Mouse (Mus musculus): Measurements from ENCODE around the gene Phf23. TPM values are rescaled to one million over a fixed set of nuclear protein-coding genes. Genes with fewer than 3 reads are reported as not detected.

Phf23 gene
- polyA plus RNA-seq, 1 experiment = 117 TPM

DNA sequence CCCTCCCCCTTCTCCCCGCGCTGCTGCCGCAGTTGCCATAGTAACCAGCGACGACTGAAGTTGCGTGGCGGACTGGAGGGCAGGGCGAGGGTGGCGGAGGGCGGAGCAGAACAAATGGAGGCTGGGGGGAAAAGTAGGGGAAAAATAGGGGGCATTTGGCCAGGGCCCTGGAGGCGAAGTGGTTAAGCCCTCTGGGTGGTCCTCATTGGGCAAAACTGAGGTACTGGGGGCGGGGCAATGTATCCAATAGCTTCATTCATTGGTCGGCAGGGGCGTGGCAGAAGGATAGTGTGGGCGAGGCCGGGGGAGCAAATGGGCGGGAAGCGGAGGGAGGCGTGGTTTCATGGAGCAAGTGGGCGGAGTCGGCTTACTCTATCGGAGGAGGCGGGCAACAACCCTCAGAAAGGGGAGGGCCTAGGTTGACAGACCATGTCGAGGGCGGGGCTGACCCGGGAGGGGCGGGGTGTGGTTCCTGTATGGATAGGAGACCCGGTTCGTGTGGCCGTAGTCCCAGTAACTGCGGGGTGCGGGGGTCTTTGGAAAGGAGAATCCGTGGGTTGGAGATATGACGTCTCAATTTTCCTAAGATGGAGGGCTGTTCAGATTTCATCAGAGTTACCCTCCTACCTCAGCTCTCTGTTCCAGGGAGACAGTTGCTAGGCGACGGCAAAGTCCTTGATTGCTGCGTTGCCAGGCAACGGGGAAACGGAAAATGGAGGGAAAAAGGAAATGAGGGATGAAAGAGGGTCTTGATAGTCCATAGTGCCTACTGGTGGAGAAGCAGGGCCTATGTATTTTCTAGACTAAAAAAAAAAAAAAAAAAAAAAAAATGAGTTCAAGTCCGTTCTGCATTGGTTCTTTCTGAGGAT lies 25.9 kb downstream of the Phf23 start:
- no peak for TF ChIP-seq GATA1 (IDR thresholded peaks at IDR 0.05; ENCODE audit: low read length)

DNA sequence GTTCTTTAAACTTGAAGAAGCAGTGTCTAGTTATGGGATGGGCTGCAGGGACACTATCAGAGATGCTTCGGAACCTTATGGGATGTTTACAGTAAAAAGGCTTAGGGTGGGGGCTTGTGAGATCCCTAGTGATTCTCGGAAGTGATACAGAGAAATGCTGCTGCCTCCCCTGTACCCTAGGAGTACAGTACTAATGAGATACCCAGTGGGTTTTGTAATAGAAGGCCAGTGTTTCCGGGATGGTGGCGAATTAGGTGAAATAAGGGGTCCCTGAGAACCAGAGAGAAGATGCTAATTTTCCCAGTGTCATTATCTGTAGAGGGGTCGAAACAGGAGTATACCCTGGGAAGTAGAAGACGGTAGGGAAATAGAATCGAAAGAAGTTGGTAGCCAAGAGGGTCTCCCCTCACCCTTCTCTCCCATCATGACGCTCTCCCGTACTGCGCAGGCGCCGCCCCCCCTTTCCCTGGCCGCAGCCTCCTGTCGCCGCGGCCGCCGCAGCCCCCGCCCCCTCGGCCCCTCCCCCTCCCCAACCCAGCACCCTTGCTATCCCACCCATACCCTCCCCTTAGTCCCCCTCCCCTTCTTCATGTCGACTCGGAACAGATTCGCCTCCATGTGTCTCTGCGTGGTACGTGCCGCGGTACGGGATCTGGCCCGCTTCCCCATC lies 28.0 kb downstream of the Phf23 start:
- no peak for TF ChIP-seq GATA1 (IDR thresholded peaks at IDR 0.05; ENCODE audit: low read length)

DNA sequence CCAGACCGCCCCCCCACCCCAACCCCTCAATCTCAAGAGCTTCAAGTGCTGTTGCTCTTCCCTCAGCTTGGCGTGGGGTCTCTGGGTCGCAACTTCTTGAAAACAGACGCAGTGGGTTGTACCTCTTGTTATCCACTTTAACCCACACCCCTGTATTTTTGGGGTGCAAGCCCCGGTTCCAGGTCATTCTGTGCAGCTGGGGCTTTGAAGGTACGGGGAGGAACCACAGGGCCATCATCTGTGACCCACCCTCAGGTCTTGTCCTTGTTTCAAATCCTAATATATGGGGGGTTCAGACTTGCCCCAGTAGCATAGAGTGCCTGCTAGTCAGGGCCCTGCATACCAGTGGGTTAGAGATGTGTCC lies 28.6 kb downstream of the Phf23 start:
- TF ChIP-seq GATA1 (IDR thresholded peaks at IDR 0.05; ENCODE audit: low read length) = no peak

DNA sequence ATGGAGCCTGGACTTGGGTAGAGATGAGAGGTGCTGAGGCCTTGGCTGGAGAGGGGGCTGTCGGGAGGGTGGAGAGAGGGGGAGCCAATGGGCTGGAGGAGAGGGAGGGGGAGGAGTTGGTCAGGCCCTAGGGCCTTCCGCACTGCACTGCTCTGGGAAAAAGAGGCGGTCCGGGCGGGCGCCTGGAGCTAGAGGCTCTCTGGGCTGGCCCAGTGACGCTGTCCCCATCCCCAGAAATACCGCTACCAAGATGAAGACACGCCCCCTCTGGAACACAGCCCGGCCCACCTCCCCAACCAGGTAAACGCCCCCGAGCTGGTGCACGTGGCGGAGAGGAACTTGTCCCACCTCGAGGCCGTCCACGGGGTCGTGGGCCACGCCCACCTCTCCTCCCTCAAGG lies 31.1 kb downstream of the Phf23 start:
- TF ChIP-seq GATA1 (IDR thresholded peaks at IDR 0.05; ENCODE audit: low read length) = no peak

DNA sequence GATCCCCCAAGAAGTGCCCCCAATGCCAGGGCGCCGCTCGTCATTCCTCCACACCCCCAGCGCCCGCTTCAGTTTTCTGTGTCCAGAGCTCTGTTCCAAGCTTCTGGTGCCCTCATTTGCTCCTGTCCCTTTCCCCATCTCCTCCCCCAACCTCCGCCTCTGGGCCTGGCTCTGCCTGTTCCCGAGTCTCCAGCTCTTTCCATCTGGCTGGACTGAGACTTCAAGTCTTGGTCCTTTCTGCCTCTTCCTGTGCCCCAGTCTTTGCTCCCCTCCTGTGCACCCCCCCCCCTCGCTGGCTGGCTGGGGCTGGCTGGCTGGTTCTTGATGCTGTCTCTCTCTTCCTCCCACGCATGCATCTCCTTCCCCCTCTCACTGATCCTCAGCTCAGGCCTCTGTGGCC lies 31.8 kb downstream of the Phf23 start:
- no peak for TF ChIP-seq GATA1 (IDR thresholded peaks at IDR 0.05; ENCODE audit: low read length)

DNA sequence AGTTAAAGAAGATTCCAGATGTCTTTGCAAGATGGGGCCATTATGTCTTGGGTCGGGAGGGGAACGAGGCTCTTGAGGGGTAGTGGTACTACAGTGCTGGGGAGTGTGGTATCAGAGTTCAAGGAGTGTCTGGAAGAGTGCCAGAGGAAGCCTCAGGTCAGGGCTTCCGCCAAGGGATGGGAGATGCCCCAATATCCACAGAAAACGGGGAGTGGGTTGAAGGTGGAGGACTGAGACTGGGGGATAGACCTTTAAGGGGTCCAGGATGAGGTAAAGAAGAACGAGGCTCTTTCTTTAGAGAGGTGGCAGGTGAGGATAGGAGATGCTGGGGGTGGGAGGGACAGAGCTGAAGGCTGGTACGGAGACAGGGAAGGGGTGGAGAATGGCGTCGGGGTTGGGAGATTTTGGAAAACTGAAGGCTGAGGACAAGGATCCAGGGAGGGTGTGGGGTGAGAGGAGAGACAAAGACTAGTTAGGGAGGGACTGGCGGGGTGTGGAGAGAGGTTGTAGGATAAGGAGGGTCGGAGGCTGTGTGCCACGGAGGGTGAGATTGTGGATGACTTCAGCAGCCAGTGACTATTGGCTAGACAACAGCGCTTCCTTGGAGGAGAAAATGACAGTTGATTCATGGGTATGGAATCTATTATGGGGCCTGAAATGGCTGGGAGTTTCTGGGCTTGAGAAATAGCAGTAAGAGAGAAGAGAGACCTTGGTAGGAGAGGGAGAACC lies 33.0 kb downstream of the Phf23 start:
- no peak for TF ChIP-seq GATA1 (IDR thresholded peaks at IDR 0.05; ENCODE audit: low read length)

DNA sequence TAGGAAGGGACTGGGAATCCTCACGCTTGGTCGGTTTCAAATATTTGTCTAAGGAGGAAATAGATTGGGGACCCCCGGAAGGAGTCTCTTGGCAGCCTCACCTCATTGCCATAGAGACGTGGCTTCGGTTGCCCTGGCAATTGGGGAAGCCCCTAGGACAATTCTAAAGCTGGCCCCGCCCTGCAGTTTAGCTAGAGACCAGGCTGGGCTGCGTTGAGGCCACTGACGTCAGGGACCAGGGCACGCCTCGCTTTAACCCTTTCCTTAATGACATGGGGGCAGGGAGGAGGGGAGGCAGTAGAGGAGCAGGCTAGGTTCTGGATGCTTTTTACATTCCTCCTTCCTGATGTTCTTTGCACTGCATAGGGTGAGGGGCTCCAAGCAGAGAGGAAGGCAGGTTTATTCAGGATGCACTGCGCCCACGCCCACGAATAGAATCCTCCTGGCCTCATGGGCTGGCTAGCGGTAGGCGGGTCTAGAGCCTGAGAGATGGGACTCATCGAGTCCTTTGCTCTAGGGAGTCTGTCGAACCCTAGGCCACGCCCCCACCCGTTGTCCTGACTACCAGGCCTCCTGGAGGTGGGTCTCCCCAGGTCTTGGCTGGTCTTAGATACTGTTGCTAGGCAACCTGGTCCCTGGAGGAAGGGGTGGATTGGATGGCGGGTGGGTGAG lies 33.7 kb downstream of the Phf23 start:
- no peak for TF ChIP-seq GATA1 (IDR thresholded peaks at IDR 0.05; ENCODE audit: low read length)

DNA sequence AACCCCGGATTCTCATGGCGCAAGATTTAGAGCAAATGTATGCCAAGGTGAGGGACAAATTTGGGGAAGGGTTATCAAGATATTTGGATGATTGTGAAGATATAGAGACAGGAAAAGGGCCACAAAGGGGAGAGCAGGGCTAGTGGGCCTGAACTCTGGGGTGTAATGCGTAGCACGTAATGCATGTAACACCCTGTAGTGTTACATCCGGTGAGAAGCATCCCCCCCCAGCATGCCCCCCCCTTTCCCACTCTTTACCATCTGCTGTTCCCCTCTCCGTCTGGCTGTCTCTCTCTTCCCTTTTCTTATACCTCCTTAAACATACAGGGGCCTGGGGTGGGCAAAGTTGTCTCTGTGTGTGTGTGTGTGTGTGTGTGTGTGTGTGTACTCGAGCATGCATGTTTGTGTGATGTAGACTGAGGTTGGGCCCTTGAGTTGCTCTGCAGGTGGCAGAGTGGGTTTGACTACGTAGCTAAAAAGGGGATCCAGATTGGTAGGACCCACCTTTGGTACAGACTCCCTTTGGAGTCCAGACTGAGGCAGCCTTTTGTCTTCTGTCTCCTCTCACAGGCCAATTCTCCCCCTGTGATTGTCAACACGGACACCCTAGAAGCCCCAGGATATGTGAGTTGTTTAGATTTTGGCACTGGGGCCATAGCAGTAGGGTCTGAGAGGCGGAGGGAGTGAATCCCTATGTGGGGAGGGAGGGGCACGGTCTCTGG lies 34.4 kb downstream of the Phf23 start:
- TF ChIP-seq GATA1 (IDR thresholded peaks at IDR 0.05; ENCODE audit: low read length) = no peak

DNA sequence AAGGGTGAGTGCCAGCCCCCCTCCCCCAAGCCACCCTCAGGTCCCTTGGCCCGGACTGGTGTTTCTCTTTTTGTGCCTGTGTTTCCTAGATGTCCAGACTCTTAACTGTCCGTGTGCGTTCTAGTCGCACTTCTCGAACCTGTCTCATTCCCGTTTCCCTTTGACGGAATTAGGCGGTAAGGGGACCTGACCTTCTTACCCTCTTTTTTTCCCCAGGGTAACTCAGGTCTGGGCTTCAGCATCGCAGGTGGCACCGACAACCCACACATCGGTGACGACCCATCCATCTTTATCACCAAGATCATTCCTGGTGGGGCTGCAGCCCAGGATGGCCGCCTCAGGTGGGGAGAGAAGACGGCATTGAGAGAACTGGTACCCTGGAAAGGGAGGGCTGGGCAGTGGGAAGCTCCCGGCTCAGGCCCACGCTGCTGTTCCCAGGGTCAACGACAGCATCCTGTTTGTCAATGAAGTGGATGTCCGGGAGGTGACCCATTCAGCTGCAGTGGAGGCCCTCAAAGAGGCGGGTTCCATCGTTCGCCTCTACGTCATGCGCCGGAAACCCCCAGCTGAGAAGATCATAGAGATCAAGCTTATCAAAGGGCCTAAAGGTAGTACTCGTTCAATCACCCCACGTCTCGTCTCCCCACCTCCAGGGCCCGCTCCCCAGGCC lies 35.2 kb downstream of the Phf23 start:
- no peak for TF ChIP-seq GATA1 (IDR thresholded peaks at IDR 0.05; ENCODE audit: low read length)

DNA sequence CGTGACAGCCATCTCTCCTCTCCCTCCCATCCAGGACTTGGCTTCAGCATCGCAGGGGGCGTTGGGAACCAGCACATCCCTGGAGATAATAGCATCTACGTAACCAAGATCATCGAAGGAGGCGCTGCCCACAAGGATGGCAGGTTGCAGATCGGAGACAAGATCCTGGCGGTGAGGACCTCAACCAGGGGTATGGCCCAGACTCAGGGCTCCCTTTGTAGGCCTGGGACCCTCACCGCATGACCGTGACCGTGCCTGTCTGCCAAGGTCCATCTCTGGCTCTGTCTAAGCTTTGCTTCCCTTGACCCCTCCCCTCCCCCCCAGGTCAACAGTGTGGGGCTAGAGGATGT lies 35.7 kb downstream of the Phf23 start:
- no peak for TF ChIP-seq GATA1 (IDR thresholded peaks at IDR 0.05; ENCODE audit: low read length)

DNA sequence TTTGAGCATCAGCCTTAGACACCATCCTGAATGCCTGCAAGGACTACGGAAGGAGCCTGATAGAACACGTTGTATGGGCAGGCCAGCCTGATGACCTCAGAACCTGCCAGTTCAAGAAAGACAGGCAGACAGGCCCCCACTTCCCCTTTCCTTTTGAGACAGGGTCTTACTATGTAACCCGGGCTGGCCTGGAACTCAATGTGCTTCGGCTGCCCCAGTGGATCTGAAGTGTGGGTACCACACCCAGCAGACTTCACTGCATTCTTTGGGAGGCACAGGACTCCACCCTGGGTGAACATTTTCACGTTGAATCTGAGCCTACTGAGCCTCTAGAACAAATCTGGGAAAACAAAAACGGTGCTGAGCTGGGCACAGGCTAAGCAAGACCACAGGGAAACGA lies 42.6 kb downstream of the Phf23 start:
- no peak for TF ChIP-seq GATA1 (IDR thresholded peaks at IDR 0.05; ENCODE audit: low read length)

DNA sequence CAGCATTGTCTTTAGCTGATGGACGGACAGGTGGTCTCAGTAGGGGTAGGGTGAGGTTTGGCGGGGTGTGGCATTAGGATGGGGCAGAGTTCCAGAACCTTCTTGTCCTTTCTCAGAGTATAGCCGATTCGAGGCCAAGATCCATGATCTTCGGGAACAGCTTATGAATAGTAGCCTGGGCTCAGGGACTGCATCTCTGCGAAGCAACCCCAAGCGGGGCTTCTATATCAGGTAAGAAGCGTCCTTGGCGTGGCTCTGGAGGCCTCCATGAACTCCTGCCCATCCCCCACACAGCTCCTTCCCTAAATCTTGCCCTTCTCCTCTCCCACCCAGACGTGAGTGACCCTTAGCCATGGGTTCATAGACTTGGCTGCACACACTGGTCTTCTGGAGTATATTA lies 44.1 kb downstream of the Phf23 start:
- TF ChIP-seq GATA1 (IDR thresholded peaks at IDR 0.05; ENCODE audit: low read length) = no peak

DNA sequence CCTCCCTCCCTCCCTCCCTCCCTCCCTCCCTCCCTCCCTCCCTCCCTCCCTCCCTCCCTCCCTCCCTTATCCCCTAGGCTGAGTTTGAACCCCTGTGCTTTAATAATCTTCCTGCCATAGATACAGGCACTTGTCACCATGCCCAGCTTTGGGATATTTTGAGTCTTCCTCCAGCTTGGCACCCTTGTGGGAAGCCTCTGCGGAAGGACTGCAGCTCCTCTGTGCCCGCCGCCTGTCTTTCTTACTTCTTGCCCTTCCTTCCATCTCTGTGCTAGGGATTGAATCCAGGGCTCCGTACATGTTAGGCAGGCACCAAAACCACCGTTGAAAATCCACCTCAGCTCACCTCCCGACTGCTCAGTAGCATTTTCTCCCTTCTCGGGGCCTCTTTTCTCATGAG lies 44.6 kb downstream of the Phf23 start:
- TF ChIP-seq GATA1 (IDR thresholded peaks at IDR 0.05; ENCODE audit: low read length) = no peak

DNA sequence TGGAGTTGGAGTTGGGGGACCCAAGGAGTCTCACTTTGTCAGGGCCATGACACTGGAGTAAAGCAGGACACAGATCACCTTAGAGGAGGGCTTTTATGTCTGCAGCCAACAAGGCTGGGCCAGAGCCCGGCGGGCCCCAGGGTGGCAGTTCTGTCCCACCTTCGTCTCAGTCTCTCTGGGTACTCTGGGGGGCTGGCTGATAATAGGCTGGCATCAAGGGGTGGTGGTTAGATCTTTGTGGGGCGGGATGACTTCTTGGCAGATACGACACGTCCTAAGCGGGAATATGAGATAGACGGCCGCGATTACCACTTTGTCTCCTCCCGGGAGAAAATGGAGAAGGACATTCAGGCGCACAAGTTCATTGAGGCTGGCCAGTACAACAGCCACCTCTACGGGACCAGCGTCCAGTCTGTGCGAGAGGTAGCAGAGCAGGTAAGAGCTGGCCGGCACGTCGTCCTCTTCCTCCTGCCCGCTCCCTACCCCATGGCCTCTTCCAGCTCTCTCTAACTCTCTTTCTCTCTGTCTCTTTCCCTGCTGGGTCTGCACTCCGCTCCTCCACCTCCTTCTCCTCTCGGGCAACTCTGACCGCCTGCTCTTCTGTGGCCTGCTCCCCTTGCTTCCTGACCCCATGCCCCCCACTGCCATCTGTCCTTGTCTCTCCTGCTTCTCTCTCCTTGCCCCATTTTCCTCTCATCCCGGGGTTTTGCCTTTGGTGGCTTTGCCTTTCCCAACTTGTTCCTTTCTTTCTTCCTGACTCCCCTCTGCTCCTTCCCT lies 46.9 kb downstream of the Phf23 start:
- no peak for TF ChIP-seq GATA1 (IDR thresholded peaks at IDR 0.05; ENCODE audit: low read length)

All from G1E-ER4 (cell line).